Comparison of ENCODE assay signal across 18 mouse cellular contexts in the genomic region with DNA sequence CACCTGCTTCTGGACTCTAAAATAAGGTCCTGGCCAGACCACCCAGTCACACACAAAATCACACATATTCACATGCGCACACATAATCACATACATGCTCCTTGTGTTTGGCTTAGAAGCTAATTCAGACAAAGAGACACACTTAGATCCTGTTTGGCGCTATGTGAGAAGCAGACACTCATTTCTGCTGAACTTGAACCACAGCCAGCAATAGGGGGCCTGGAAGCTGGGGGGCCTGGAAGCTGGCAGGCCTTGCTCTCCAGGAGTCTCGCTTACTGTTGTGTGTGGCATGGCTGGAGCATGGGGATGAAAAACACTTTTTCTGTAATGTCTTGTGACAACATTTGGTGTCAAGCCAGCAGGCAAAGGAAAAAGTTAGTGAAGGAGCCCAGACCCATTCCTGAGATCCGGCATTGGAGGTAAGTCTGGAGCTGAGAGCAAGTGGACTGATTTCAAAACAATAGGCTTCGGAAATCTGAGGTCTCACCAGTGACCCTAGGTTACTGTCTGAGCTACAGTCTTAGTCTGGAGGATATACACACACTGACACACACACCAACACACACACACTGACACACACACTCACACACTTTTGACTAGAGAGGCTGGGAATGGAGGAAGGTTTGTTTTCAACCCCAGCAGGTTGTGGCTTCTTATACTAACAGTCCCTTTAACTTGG.
DNase-seq lines count a peak whose midpoint lies in the region; ATAC-seq lines count a peak whose summit lies in the region.
"Had no signal": no experiment of that assay in that cellular context is flagged by ENCODE, and none has a peak within 500 bp of the region (broad histone marks: within the 10 kb centered on the region; RNA-seq: fewer than 3 reads in every experiment).

No protein-coding gene starts in this region.

- H3K4me3 ChIP-seq in forebrain, embryonic 13.5 days: no peak overlapping the region
- no peak overlapping the region for H3K4me3 ChIP-seq in forebrain, embryonic 11.5 days (ENCODE audit: low read depth, low read length)
- no peak overlapping the region for H3K4me3 ChIP-seq in heart, embryonic 12.5 days
- H3K4me3 ChIP-seq in heart, embryonic 11.5 days (ENCODE audit: low read depth, low read length): no peak overlapping the region
- H3K4me3 ChIP-seq in heart, embryonic 16.5 days (ENCODE audit: low read length): no peak overlapping the region
- H3K4me3 ChIP-seq in forebrain, embryonic 16.5 days (replicated peaks; ENCODE audit: low read length): no peak overlapping the region
- H3K4me3 ChIP-seq: kidney, embryonic 15.5 days had no signal

- intact Hi-C loops in heart, postnatal 10 days (cut with DNase I): no loop called here

- H3K36me3 ChIP-seq in forebrain, embryonic 13.5 days (ENCODE audit: poor library complexity, severe bottlenecking): no peaks in the 10 kb centered on the region
- H3K36me3 ChIP-seq in forebrain, embryonic 11.5 days (ENCODE audit: control insufficient read depth, insufficient read depth, low read length): no peaks in the 10 kb centered on the region
- no peaks in the 10 kb centered on the region for H3K36me3 ChIP-seq in heart, embryonic 12.5 days
- H3K36me3 ChIP-seq in heart, embryonic 11.5 days (ENCODE audit: control insufficient read depth, insufficient read depth, low read length): no peaks in the 10 kb centered on the region
- H3K36me3 ChIP-seq in heart, embryonic 16.5 days (ENCODE audit: control insufficient read depth, insufficient read depth): no peaks in the 10 kb centered on the region
- no peaks in the 10 kb centered on the region for H3K36me3 ChIP-seq in forebrain, embryonic 16.5 days (ENCODE audit: control insufficient read depth, insufficient read depth)
- H3K36me3 ChIP-seq: kidney, embryonic 15.5 days had no signal

- H3K9me3 ChIP-seq in forebrain, embryonic 13.5 days (replicated peaks): no peaks in the 10 kb centered on the region
- no peaks in the 10 kb centered on the region for H3K9me3 ChIP-seq in forebrain, embryonic 11.5 days (ENCODE audit: control insufficient read depth, low read length)
- no peaks in the 10 kb centered on the region for H3K9me3 ChIP-seq in heart, embryonic 12.5 days (replicated peaks)
- no peaks in the 10 kb centered on the region for H3K9me3 ChIP-seq in heart, embryonic 11.5 days (replicated peaks; ENCODE audit: control insufficient read depth, low read length)
- no peaks in the 10 kb centered on the region for H3K9me3 ChIP-seq in heart, embryonic 16.5 days (replicated peaks; ENCODE audit: control insufficient read depth, low read length)
- peaks cover 3% of the 10 kb centered on the region; the same call in 1 of the 2 replicates for H3K9me3 ChIP-seq in forebrain, embryonic 16.5 days (ENCODE audit: control insufficient read depth, low read length)
- H3K9me3 ChIP-seq: kidney, embryonic 15.5 days had no signal

- 66% methylated on average over 5 of the region's 5 CpGs for WGBS in forebrain, embryonic 13.5 days
- 76% methylated on average over 5 of the region's 5 CpGs for WGBS in forebrain, embryonic 11.5 days
- WGBS in heart, embryonic 12.5 days: 62% methylated on average over 5 of the region's 5 CpGs
- WGBS in heart, embryonic 11.5 days (ENCODE audit: insufficient replicate concordance): 63% methylated on average over 5 of the region's 5 CpGs
- 63% methylated on average over 5 of the region's 5 CpGs for WGBS in heart, embryonic 16.5 days
- WGBS in forebrain, embryonic 16.5 days: 42% methylated on average over 5 of the region's 5 CpGs

- H3K4me1 ChIP-seq in forebrain, embryonic 13.5 days: peaks cover 12% of the 10 kb centered on the region; the same call in 1 of the 2 replicates
- no peaks in the 10 kb centered on the region for H3K4me1 ChIP-seq in forebrain, embryonic 11.5 days (replicated peaks; ENCODE audit: control insufficient read depth, insufficient read depth, low read length)
- H3K4me1 ChIP-seq in heart, embryonic 12.5 days (replicated peaks): peaks cover 34% of the 10 kb centered on the region
- H3K4me1 ChIP-seq in heart, embryonic 11.5 days (ENCODE audit: control insufficient read depth, insufficient read depth, low read length): peaks cover 20% of the 10 kb centered on the region
- H3K4me1 ChIP-seq in heart, embryonic 16.5 days (ENCODE audit: control insufficient read depth, insufficient read depth, low read length): 0 out of 2 replicates have a peak, but pooled peaks cover 2% of the 10 kb centered on the region
- peaks cover 12% of the 10 kb centered on the region for H3K4me1 ChIP-seq in forebrain, embryonic 16.5 days (replicated peaks; ENCODE audit: control insufficient read depth, insufficient read depth, low read length)
- H3K4me1 ChIP-seq: kidney, embryonic 15.5 days had no signal

- no peak overlapping the region for H3K4me2 ChIP-seq in forebrain, embryonic 13.5 days
- H3K4me2 ChIP-seq in forebrain, embryonic 11.5 days (ENCODE audit: low read depth, low read length, severe bottlenecking): no peak overlapping the region
- no peak overlapping the region for H3K4me2 ChIP-seq in heart, embryonic 12.5 days
- H3K4me2 ChIP-seq in heart, embryonic 11.5 days: no peak overlapping the region
- no peak overlapping the region for H3K4me2 ChIP-seq in heart, embryonic 16.5 days (ENCODE audit: low read depth, low read length)
- no peak overlapping the region for H3K4me2 ChIP-seq in forebrain, embryonic 16.5 days (ENCODE audit: low read length)
- H3K4me2 ChIP-seq: hindbrain, embryonic 14.5 days; kidney, embryonic 15.5 days had no signal

- DNase-seq in forebrain, embryonic 11.5 days (ENCODE audit: low spot score): no peak
- no peak for DNase-seq in heart, postnatal 10 days
- DNase-seq: adrenal gland, postnatal 10 days; cerebellum, adult 18-20 months; cerebellum, adult 9-11 months; cerebellum, postnatal 36 days; gastrocnemius, postnatal 14 days; kidney, adult 2 months; kidney, postnatal 14 days had no signal

- ATAC-seq in forebrain, embryonic 13.5 days: no peak
- ATAC-seq in forebrain, embryonic 11.5 days (replicated peaks; ENCODE audit: low FRiP score): no peak
- peak; percentile 66 for ATAC-seq in heart, embryonic 12.5 days (ENCODE audit: insufficient number of reproducible peaks, low FRiP score)
- ATAC-seq in heart, embryonic 11.5 days (replicated peaks; ENCODE audit: insufficient number of reproducible peaks, low FRiP score, low TSS enrichment): no peak
- ATAC-seq in heart, embryonic 16.5 days (replicated peaks; ENCODE audit: extremely low read depth, insufficient read depth, low FRiP score): peak; percentile 47; the same call in 1 of the 2 replicates
- no peak for ATAC-seq in forebrain, embryonic 16.5 days
- ATAC-seq in cerebellum, adult (ENCODE audit: insufficient number of reproducible peaks, low FRiP score, low TSS enrichment): no peak
- ATAC-seq: intestine, embryonic 16.5 days had no signal

- no peak overlapping the region for H3K9ac ChIP-seq in forebrain, embryonic 13.5 days
- no peak overlapping the region for H3K9ac ChIP-seq in forebrain, embryonic 11.5 days (ENCODE audit: low read length)
- H3K9ac ChIP-seq in heart, embryonic 12.5 days: no peak overlapping the region
- H3K9ac ChIP-seq in heart, embryonic 11.5 days (ENCODE audit: low read depth, low read length): no peak overlapping the region
- no peak overlapping the region for H3K9ac ChIP-seq in heart, embryonic 16.5 days (ENCODE audit: low read length)
- H3K9ac ChIP-seq in forebrain, embryonic 16.5 days (replicated peaks; ENCODE audit: low read depth, low read length): no peak overlapping the region
- H3K9ac ChIP-seq: hindbrain, embryonic 14.5 days; kidney, embryonic 15.5 days had no signal

- H3K27me3 ChIP-seq in forebrain, embryonic 13.5 days: no peaks in the 10 kb centered on the region
- no peaks in the 10 kb centered on the region for H3K27me3 ChIP-seq in forebrain, embryonic 11.5 days (ENCODE audit: control insufficient read depth, insufficient read depth, low read length)
- H3K27me3 ChIP-seq in heart, embryonic 12.5 days (replicated peaks): peaks cover 5% of the 10 kb centered on the region; the same call in 1 of the 2 replicates
- no peaks in the 10 kb centered on the region for H3K27me3 ChIP-seq in heart, embryonic 11.5 days (ENCODE audit: control insufficient read depth, insufficient read depth, low read length)
- no peaks in the 10 kb centered on the region for H3K27me3 ChIP-seq in heart, embryonic 16.5 days (ENCODE audit: control insufficient read depth, insufficient read depth, low read length)
- H3K27me3 ChIP-seq in forebrain, embryonic 16.5 days (replicated peaks; ENCODE audit: control insufficient read depth, insufficient read depth, low read length): no peaks in the 10 kb centered on the region
- H3K27me3 ChIP-seq: kidney, embryonic 15.5 days had no signal

- H3K27ac ChIP-seq in forebrain, embryonic 13.5 days: peak overlapping the region; percentile 46; the same call in 1 of the 2 replicates
- H3K27ac ChIP-seq in forebrain, embryonic 11.5 days (ENCODE audit: low read depth, low read length): no peak overlapping the region
- peak overlapping the region; percentile 63 for H3K27ac ChIP-seq in heart, embryonic 12.5 days (ENCODE audit: poor library complexity, severe bottlenecking)
- no peak overlapping the region for H3K27ac ChIP-seq in heart, embryonic 11.5 days (ENCODE audit: low read depth, low read length)
- H3K27ac ChIP-seq in heart, embryonic 16.5 days (ENCODE audit: low read length): no peak overlapping the region
- peak overlapping the region; percentile 43; the same call in 1 of the 2 replicates for H3K27ac ChIP-seq in forebrain, embryonic 16.5 days (ENCODE audit: low read length)
- H3K27ac ChIP-seq: hindbrain, embryonic 14.5 days; kidney, embryonic 15.5 days had no signal

Comparison
In these comparisons a context has a peak if more than half of its experiments do, and no peak if none do; other contexts are left out.
1. ATAC-seq: peak in heart, embryonic 12.5 days (single experiment) and heart, embryonic 16.5 days (single experiment); none in forebrain, embryonic 13.5 days (single experiment), forebrain, embryonic 11.5 days (single experiment), heart, embryonic 11.5 days (single experiment), forebrain, embryonic 16.5 days (single experiment) and cerebellum, adult (single experiment).
2. H3K27ac ChIP-seq: peak in forebrain, embryonic 13.5 days (single experiment), heart, embryonic 12.5 days (single experiment) and forebrain, embryonic 16.5 days (single experiment); none in forebrain, embryonic 11.5 days (single experiment), heart, embryonic 11.5 days (single experiment) and heart, embryonic 16.5 days (single experiment).